ENCODE assay signal across 23 mouse cellular contexts in the genomic region with DNA sequence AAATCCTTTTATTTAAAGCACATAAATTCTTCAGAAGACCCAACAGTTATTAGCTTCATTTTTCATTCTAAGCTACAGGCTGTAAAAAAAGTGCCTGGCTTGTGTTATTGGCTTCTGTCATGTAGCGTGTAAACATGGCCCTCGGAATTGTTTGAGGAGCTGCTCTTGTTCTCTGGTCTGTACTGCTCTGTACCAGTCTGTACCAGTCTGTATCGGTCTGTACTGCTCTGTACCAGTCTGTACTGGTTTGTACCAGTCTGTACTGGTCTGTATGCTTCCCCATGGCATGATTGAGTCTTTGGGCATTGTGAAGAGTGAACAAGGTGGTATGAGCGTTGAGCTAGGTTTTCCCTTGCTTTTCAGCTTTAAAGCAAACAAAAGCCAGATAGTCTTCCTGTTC. TPM values are rescaled to one million over a fixed set of nuclear protein-coding genes. Genes with fewer than 3 reads are reported as not detected.
DNase-seq lines count a peak whose midpoint lies in the region; ATAC-seq and TF ChIP-seq lines count a peak whose summit lies in the region.
"Had no signal": no experiment of that assay in that cellular context is flagged by ENCODE, and none has a peak within 500 bp of the region (broad histone marks: within the 10 kb centered on the region; RNA-seq: fewer than 3 reads in every experiment).

No protein-coding gene starts in this region.

- intact Hi-C loops in left cerebral cortex, postnatal 14 days (cut with DNase I): no loop called here

- no peak for ATAC-seq in kidney, embryonic 15.5 days (replicated peaks; ENCODE audit: low FRiP score)
- no peak for ATAC-seq in kidney, embryonic 16.5 days (ENCODE audit: low FRiP score, low TSS enrichment)
- ATAC-seq in stomach, postnatal 0 days (ENCODE audit: low FRiP score, low TSS enrichment): peak; percentile 76
- ATAC-seq in hindbrain, embryonic 13.5 days (ENCODE audit: low FRiP score): no peak
- ATAC-seq: activated CD4-positive, CD25-positive, alpha-beta regulatory T cell, adult 4 months; forebrain, embryonic 14.5 days; forebrain, embryonic 16.5 days had no signal

- H3K27ac ChIP-seq in kidney, embryonic 15.5 days: 0 out of 2 replicates have a peak overlapping the region, but pooled peaks have one; percentile 13
- H3K27ac ChIP-seq in kidney, embryonic 16.5 days (ENCODE audit: low read length): no peak overlapping the region
- H3K27ac ChIP-seq in stomach, postnatal 0 days (replicated peaks): peak overlapping the region; percentile 45; the same call in 1 of the 2 replicates
- no peak overlapping the region for H3K27ac ChIP-seq in hindbrain, embryonic 13.5 days
- H3K27ac ChIP-seq: embryonic facial prominence, embryonic 10.5 days; embryonic facial prominence, embryonic 12.5 days; forebrain, embryonic 10.5 days; forebrain, embryonic 12.5 days had no signal

- no peak for TF ChIP-seq EP300 in stomach, postnatal 0 days (optimal IDR thresholded peaks at IDR 0.05)

- H3K4me1 ChIP-seq in kidney, embryonic 15.5 days: no peaks in the 10 kb centered on the region
- no peaks in the 10 kb centered on the region; the same call in 1 of the 2 replicates for H3K4me1 ChIP-seq in kidney, embryonic 16.5 days (ENCODE audit: insufficient read depth, low read length)
- H3K4me1 ChIP-seq in stomach, postnatal 0 days (replicated peaks; ENCODE audit: control insufficient read depth, insufficient read depth): no peaks in the 10 kb centered on the region
- H3K4me1 ChIP-seq in hindbrain, embryonic 13.5 days (replicated peaks): no peaks in the 10 kb centered on the region
- H3K4me1 ChIP-seq: embryonic facial prominence, embryonic 10.5 days; embryonic facial prominence, embryonic 12.5 days; forebrain, embryonic 10.5 days; forebrain, embryonic 12.5 days had no signal

- peak; percentile 67 for DNase-seq in naive thymus-derived CD4-positive, alpha-beta T cell, adult 2 months (ENCODE audit: low read depth)
- no peak for DNase-seq in stomach, postnatal 0 days (ENCODE audit: low spot score)
- DNase-seq in left cerebral cortex, postnatal 14 days (ENCODE audit: low spot score in 2 of 2): no peak
- DNase-seq: adrenal gland, adult 8-10 months; adrenal gland, postnatal 14 days; adrenal gland, postnatal 36 days; B cell, adult 2 months; cerebellum, adult 11-12 months; cerebellum, adult 2 months; cerebellum, adult 9-10 months; cerebellum, postnatal 10 days; cerebellum, postnatal 25 days had no signal

- H3K4me3 ChIP-seq in kidney, embryonic 15.5 days (replicated peaks): no peak overlapping the region
- no peak overlapping the region for H3K4me3 ChIP-seq in kidney, embryonic 16.5 days (ENCODE audit: low read length)
- H3K4me3 ChIP-seq in stomach, postnatal 0 days (ENCODE audit: low read depth, low read length): no peak overlapping the region
- no peak overlapping the region for H3K4me3 ChIP-seq in hindbrain, embryonic 13.5 days
- H3K4me3 ChIP-seq: embryonic facial prominence, embryonic 10.5 days; embryonic facial prominence, embryonic 12.5 days; erythroblast, embryonic 14.5 days; forebrain, embryonic 10.5 days; forebrain, embryonic 12.5 days had no signal

- 81% methylated on average over 4 of the region's 4 CpGs for WGBS in kidney, embryonic 15.5 days
- WGBS in kidney, embryonic 16.5 days: 83% methylated on average over 4 of the region's 4 CpGs
- 68% methylated on average over 4 of the region's 4 CpGs for WGBS in stomach, postnatal 0 days
- 80% methylated on average over 4 of the region's 4 CpGs for WGBS in hindbrain, embryonic 13.5 days

- H3K9ac ChIP-seq in kidney, embryonic 15.5 days: no peak overlapping the region
- H3K9ac ChIP-seq in kidney, embryonic 16.5 days (replicated peaks; ENCODE audit: low read length): no peak overlapping the region
- no peak overlapping the region for H3K9ac ChIP-seq in stomach, postnatal 0 days (ENCODE audit: low read length)
- no peak overlapping the region for H3K9ac ChIP-seq in hindbrain, embryonic 13.5 days
- H3K9ac ChIP-seq: embryonic facial prominence, embryonic 12.5 days; forebrain, embryonic 12.5 days had no signal

- no peak for TF ChIP-seq CTCF in stomach, postnatal 0 days (IDR thresholded peaks at IDR 0.05; ENCODE audit: low read depth)

- no peaks in the 10 kb centered on the region for H3K36me3 ChIP-seq in kidney, embryonic 15.5 days
- H3K36me3 ChIP-seq in kidney, embryonic 16.5 days (ENCODE audit: insufficient read depth, low read length): no peaks in the 10 kb centered on the region
- H3K36me3 ChIP-seq in stomach, postnatal 0 days (ENCODE audit: control insufficient read depth, insufficient read depth, low read length): no peaks in the 10 kb centered on the region
- no peaks in the 10 kb centered on the region for H3K36me3 ChIP-seq in hindbrain, embryonic 13.5 days
- H3K36me3 ChIP-seq: embryonic facial prominence, embryonic 10.5 days; embryonic facial prominence, embryonic 12.5 days; forebrain, embryonic 10.5 days; forebrain, embryonic 12.5 days had no signal

- no peaks in the 10 kb centered on the region for H3K9me3 ChIP-seq in kidney, embryonic 15.5 days (replicated peaks)
- no peaks in the 10 kb centered on the region for H3K9me3 ChIP-seq in kidney, embryonic 16.5 days (ENCODE audit: low read length)
- no peaks in the 10 kb centered on the region for H3K9me3 ChIP-seq in stomach, postnatal 0 days (ENCODE audit: control insufficient read depth, low read length)
- H3K9me3 ChIP-seq in hindbrain, embryonic 13.5 days: no peaks in the 10 kb centered on the region
- H3K9me3 ChIP-seq: embryonic facial prominence, embryonic 10.5 days; embryonic facial prominence, embryonic 12.5 days; forebrain, embryonic 10.5 days; forebrain, embryonic 12.5 days had no signal

- no peak overlapping the region for H3K4me2 ChIP-seq in kidney, embryonic 15.5 days
- H3K4me2 ChIP-seq in kidney, embryonic 16.5 days (replicated peaks; ENCODE audit: low read depth, low read length): no peak overlapping the region
- H3K4me2 ChIP-seq in stomach, postnatal 0 days (replicated peaks; ENCODE audit: low read depth): no peak overlapping the region
- H3K4me2 ChIP-seq in hindbrain, embryonic 13.5 days: no peak overlapping the region
- H3K4me2 ChIP-seq: embryonic facial prominence, embryonic 12.5 days; forebrain, embryonic 12.5 days had no signal

- no peaks in the 10 kb centered on the region for H3K27me3 ChIP-seq in kidney, embryonic 15.5 days
- no peaks in the 10 kb centered on the region for H3K27me3 ChIP-seq in kidney, embryonic 16.5 days (ENCODE audit: insufficient read depth, low read length)
- no peaks in the 10 kb centered on the region for H3K27me3 ChIP-seq in stomach, postnatal 0 days (ENCODE audit: control insufficient read depth, insufficient read depth, low read length)
- H3K27me3 ChIP-seq in hindbrain, embryonic 13.5 days: no peaks in the 10 kb centered on the region
- H3K27me3 ChIP-seq: embryonic facial prominence, embryonic 12.5 days; forebrain, embryonic 12.5 days had no signal

RNA-seq across cellular contexts. Expression of a gene that starts 32.5 kb away (rescaled TPM):
- polyA plus RNA-seq in kidney, embryonic 15.5 days (2015; fragmentation: Nextera tagmentation; extraction: Ambion mirVana): 26.2 and 30.7 TPM in 2 replicates
- polyA plus RNA-seq in kidney, embryonic 16.5 days (2015; fragmentation: Nextera tagmentation; extraction: Ambion mirVana): 30.7 and 32.4 TPM in 2 replicates
- polyA plus RNA-seq in stomach, postnatal 0 days (2015; fragmentation: Nextera tagmentation; extraction: Ambion mirVana): 98.7 and 104 TPM in 2 replicates
- 2.6 and 3.0 TPM in 2 replicates for polyA plus RNA-seq in hindbrain, embryonic 13.5 days (2015; fragmentation: Nextera tagmentation; extraction: Ambion mirVana)
- 1 to 10 TPM in 1 of 2 experiments, under 1 TPM in 1; 0.88 to 1.1 TPM for total RNA-seq in left cerebral cortex, postnatal 14 days (2021)
- polyA plus RNA-seq: erythroblast, embryonic 14.5 days had no signal

Comparison
In these comparisons a context has a peak if more than half of its experiments do, and no peak if none do; other contexts are left out.
1. H3K27ac ChIP-seq: peak in kidney, embryonic 15.5 days (single experiment) and stomach, postnatal 0 days (single experiment); none in kidney, embryonic 16.5 days (single experiment) and hindbrain, embryonic 13.5 days (single experiment).